Mouse (Mus musculus) mouse embryonic stem cell (cell line): ENCODE results near the gene Fhad1.
"Not testable (repeated sequence)": the region's sequence is repeated elsewhere in the genome, so short reads cannot be mapped to it uniquely, and the experiment has no call there.

Experiments used
- in situ Hi-C, 2 experiments: fragments of 300-500 bp; cut with MboI; formaldehyde crosslinking; loops; 1 replicate in 1 of 2; 3 replicates in 1 of 2; pipeline ENCODE4 v1.14.3; 2019 to 2020; ENCODE audit warnings: low sequenced_read_pairs in 2 of 2, low pct_unique_long_range_greater_than_20kb in 1 of 2, mixed read lengths in 1 of 2; ENCODE audit not compliant: unreplicated experiment in 1 of 2

Fhad1 gene

DNA sequence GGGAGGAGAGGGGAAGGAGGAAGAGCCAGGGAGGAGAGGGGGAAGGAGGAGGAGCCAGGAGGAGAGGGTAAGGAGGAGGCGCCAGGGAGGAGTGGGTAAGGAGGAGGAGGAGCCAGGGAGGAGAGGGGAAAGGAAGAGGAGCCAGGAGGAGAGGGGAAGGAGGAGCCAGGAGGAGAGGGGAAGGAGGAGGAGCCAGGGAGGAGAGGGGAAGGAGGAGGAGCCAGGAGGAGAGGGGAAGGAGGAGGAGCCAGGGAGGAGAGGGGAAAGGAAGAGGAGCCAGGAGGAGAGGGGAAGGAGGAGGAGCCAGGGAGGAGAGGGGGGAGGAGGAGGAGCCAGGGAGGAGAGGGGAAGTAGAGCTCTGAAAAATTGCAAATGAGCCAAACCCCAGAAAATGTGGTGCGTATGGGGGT lies 20.8 kb downstream of the Fhad1 start:
- in situ Hi-C loops: not testable (repeated sequence)

DNA sequence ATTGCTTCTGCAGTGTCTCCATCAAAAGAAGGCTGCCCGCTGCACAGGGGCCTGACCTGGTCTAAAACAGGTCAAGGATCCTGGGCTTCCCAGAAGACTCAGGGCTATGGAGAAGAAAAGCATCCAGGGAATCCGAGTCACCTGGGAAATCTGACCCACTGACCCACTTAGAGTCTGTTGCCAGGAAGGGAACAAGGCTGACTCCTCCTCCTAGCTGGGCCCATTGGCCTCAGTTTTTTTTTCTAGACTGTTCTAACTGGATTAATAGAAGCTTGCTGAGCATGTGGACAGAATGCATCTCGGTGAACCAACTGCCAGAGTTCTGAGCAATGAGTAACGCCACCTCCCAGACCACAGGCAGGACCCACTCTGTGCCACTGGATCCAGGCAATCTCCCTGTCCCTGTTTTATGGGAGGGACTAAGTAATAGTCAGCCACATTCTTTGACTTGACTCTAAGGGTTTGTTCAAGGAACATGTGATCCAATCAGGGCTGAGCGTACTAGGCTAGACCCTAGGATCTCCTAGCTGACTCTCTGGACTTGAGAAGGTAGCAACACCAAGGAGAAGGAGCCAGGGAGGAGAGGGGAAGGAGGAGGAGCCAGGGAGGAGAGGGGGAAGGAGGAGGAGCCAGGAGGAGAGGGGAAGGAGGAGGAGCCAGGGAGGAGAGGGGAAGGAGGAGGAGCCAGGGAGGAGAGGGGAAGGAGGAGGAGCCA lies 21.4 kb downstream of the Fhad1 start:
- in situ Hi-C loops: no loop called here

DNA sequence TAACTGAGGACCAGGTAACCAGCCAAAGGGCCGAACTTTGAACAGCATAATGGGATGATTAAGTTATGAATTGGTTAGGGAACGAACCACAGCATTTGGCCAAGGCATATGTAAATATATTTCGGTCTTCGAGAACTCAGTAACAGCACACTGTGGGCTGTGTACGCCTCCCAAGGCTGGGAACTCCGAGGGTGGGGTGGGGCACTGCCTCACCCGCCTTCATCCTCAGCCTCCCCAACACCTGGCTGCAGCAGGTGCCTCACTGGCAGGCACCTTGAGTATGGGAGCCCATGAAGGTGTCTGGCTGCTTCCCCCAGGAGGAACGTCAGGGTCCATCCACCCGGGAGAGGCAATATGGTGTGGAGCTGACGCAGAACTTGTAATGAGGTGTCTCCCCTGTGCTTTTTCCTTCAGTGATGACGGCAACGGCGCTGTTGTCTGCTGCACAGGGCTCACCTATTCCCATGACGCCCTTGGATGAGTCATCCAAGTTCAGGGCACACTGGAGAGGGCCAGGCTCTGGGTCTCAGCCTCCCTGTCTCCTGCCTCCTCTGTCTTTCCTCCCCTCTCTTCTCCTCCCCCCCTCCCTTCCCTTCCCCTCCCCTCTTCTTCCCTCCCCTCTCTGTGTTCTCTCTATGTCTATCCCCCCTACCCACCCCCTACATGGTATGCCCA lies 22.2 kb downstream of the Fhad1 start:
- in situ Hi-C loops: no loop called here

DNA sequence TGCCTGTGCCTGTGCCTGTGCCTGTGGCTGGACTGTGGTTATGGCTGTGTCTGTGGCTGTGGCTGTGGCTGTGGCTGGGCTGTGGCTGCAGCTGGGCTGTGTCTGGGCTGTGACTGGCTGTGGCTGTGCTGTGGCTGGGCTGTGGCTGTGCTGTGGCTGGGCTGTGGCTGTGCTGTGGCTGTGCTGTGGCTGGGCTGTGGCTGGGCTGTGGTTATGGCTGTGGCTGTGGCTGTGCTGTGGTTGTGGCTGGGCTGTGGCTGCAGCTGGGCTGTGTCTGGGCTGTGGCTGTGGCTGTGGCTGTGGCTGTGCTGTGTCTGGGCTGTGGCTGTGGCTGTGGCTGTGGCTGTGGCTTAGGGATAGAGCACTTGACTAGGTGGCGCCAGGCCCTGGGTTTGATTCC lies 26.7 kb downstream of the Fhad1 start:
- in situ Hi-C loops: no loop called here

DNA sequence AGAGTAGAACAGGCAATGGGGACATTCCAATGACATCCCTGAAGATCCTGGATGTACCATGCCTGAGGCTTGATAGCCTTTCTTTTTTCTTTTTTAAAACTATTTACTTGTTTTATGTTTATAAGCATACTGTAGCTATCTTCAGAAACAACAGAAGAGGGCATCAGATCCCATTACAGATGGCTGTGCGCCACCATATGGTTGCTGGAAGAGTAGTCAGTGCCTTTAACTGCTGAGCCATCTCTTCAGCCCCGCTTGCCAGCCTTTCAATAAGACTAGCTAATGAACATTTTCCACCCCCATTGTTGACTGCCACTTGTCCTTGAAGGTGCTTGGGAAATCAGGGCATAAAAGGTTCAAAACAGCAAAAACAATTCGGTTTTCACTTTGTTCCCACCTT lies 31.2 kb downstream of the Fhad1 start:
- in situ Hi-C loops: no loop called here

DNA sequence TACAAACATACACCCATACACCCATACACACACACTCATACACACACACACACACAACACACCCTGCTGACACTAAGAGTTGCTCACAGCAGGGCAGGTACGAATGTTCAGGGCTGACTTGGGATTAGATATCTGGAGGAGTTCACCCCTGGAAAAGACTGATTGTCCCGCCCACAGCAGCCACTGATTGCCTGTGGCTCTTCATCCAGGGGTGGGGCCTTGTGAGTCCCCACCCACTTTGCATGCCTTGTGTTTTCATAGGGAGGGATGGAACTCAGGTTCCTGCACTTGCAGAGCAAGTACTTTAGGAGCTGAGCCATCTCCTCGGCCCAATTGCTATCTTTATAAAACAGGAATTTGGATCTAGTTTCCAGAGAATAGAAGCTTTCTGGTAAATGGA lies 33.4 kb downstream of the Fhad1 start:
- in situ Hi-C loops: no loop called here

DNA sequence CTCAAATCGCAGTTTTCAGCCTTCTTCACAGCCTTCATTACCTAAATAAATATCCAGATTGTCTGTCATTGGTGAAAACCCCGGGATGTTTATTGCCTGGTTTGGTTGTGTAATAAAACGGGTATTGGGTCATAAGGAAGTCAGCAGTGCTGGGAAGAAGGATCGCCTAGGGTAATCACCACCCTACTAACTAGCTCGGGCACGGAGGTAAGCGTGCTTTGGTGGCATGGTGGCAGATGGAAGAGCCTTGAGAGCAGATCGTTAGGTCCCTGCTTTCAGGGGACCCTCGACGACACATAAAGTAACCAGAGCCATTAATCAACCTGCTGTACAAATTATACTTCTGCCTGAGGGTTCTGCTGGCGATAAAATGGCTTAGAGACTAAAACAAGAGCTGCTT lies 36.3 kb downstream of the Fhad1 start:
- in situ Hi-C loops: no loop called here

DNA sequence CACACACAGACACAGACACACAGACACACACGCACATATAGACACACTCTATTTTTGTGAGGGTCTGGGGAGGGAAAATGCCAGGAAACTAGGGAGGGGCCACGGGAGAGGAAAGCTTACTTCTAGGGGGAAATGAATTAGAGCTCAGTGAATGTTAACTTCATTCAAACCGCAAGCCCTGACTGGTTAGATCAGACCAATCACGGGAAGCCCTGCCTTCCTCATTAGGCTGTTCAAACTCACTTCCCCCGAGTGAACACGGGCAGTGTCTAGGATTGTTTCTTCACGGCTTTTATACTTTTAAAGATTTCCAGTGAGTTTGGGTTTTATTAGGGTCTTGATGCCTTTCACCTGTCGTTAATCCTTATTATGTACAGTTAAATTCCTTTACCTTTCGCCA lies 37.5 kb downstream of the Fhad1 start:
- in situ Hi-C loops: no loop called here

DNA sequence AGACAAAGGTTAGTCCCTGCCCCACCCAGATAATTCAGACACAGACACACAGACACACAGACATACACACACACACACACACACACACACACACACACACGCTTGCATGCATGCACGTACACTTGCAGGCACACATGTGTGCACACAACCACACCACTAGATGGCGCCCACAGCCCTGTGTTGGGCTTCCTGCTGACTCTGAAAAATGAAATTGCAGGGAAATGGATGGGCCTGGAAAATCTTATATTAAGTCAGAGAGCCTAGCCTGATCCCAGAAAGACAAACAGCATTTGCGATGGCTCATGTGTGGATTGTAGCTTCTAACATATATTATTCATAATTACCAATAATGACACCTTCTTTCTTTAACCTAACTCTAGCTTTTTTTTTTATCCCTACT lies 38.7 kb downstream of the Fhad1 start:
- in situ Hi-C loops: no loop called here

DNA sequence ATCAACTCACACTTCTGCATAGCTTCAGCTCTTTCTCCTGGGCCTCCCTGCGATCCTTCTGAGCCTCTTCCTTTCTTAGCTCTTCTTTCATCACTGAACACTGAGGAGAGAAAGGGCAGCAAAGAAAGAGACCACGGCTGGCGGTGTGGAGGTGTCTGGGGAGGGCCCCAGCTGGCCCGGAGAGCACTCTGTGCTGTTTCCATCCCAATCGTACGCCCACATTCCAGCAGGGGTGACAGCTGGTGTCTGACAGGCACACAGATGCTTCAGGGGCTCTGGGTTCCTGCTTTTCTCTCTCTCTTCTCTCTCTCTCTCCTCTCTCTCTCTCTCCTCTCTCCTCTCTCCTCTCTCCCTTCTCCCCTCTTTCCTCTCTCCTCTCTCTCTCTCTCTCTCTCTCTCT lies 50.3 kb downstream of the Fhad1 start:
- in situ Hi-C loops: no loop called here

DNA sequence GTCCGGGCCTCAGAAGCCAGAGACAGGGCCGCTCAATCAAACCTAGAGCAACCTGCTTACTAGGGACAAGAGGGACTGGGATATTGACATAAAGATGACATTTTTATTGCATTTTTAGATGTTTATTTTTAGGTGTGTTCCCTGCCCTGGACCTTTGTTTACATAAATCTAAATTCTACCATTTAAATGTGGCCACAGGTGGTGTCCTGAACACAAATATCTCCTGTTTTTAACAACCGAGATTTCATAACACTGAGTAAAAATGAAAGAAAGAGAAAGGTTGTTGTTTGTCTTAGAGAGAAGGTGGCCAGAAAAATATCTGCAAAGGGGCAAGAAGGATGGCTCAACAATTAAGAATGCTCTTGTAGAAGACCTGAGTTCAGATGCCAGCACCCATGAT lies 51.0 kb downstream of the Fhad1 start:
- in situ Hi-C loops: no loop called here

DNA sequence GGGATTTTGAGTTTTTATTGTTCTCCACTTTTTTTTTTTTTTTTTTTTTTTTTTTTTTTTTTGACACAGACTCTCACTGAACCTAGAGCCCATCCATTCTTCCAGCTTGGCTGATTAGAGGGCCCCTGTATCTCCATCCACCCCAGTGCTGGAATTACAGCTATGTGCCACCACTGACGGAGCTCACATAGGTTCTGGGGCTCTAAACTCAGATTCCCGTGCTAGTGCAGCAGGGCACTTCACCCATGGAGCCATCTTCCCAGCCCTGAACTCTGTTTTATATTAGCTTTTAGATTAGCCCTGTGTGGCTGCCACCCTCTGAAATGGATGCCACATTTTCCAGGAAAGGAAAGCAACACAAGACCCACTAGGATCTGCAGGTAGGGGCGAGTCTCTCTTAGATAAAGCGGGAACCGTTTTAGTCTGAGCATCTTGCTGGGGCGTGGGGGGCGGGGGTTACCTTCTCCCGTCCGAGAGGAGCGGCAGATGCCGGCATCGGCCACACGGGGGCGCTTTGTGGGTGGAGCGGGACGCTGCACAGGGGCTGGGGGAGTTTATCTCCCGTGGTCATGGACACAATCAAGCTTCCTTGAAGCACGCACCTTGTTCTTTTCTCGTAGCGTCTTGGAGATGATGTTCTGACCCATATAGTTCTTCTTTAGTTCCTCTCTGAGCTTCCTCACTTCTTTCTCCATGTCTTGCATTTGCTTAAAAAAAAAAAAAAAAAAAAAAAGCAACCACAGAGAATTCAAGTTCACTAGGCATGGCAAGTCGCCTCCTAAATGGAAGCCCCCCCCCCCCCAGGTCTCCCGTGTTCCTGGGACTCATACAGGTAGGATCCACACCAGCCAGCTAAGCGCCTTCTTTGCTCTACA lies 51.8 kb downstream of the Fhad1 start:
- in situ Hi-C loops: no loop called here

DNA sequence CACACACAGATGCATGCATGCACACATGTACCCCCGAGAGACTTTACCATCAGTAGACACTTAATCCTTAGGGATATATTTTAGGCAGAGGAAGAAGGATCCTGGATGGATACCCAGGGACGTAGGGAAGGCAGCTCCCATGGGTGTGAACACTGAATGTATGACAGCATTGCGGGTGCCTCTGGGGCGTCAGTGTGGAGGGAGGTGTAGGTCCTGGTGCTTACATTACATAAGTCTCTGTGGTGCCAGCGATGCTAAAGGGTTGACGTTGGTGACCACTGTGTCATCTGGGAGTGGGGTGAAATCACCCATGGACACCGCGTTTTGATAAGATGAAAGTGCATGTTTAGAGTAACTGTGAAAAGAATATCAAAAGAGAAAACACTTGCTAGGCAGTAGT lies 54.8 kb downstream of the Fhad1 start:
- in situ Hi-C loops: no loop called here

DNA sequence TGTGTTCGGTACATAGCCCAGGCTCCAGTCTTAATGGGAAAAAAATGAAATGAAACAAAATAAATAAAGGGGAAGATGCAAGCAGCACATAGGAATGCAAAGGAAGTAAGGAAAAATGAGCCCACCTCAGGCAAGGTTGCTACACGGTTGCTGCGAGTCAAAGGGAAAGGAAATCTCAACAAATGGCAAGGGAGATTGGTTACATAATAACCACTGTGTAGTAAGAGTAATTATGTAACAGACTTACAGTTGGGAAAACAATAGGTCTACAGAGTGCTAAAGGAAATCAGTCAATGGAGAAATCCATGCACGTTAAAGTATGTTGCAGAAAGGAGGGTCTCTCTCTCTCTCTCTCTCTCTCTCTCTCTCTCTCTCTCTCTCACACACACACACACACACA lies 55.3 kb downstream of the Fhad1 start:
- in situ Hi-C loops: loop anchor here in 1 of 2 experiments (5.0 kb wide), 1 partner anchor 97 kb away; no protein-coding TSS in a partner anchor

DNA sequence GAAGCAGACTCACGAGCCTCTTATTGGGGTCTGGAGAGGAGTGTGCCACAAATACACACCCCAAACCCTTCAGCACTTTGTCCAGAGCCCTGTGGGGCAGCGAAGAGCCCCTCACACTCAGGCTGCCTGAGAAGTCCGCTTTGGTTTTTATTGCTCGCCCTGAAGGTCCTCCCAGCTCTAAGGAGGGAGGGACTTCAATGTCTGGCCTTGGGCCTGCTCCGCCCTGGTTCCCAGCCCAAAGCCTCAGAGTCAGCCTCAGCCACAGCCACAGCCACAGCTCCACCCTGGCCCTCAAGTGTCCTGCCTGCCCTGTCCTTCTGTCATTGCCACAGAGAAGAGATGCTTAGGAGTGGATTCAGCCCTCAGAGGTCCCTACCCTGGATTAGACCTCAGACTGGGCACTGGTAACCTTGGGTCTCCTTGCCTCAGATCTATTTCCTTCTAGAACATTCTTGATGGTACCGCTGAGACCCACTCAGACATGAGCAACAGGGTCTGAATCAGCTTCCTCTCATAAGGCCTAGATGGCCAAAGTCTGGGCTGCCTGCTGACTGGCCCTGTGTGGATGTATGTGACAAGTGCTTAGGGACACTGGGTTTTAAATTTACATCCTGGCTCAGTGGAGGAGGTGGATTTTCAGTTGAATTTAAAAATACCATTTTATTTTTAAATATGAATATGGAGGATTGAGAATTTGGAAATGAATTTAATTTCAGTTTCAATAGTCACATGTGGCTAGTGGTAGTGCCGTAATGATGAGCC lies 56.1 kb downstream of the Fhad1 start:
- in situ Hi-C loops: loop anchor here in 1 of 2 experiments (5.0 kb wide), 1 partner anchor 96 kb away; no protein-coding TSS in a partner anchor

DNA sequence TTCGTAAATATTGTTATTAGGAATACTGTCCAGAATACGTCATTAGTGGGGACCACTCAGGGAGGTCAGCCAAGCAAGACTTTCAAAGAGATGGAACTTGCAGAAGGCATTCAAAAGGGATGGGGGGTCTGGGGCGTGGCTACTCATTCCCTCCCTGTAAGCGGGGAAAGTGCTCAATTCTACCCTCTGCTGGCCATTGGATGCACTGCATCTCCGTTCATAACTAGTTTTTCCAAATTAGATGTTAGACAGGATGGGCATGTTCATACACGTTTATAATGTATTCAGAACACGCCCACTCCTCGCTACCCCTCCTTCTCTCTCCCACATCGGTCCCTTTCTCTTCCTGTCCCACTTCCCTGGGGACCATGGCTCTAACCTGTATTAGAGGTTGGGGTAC lies 56.7 kb downstream of the Fhad1 start:
- in situ Hi-C loops: loop anchor here in 1 of 2 experiments (5.0 kb wide), 1 partner anchor 96 kb away; no protein-coding TSS in a partner anchor

DNA sequence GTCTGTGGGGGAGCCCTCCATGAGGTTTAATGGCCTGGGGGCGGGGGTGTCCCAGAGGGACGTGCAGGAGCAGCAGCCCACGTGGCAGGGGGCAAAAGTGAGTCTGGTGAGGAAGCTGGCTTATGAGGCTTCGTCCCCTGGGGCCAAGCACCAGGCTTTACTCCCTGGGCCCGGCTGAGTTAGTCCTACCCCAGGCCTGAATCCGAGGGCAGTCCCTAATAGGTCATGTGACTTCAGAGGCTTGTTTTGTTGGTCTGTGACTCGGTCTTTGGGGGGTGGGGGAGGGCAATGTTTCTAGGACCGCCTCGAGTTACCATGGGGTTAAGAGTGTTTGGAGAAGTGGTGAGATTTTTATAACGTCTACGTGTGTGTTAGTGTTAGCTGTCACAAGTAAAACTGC lies 57.1 kb downstream of the Fhad1 start:
- in situ Hi-C loops: loop anchor here in 1 of 2 experiments (5.0 kb wide), 1 partner anchor 95 kb away; no protein-coding TSS in a partner anchor

DNA sequence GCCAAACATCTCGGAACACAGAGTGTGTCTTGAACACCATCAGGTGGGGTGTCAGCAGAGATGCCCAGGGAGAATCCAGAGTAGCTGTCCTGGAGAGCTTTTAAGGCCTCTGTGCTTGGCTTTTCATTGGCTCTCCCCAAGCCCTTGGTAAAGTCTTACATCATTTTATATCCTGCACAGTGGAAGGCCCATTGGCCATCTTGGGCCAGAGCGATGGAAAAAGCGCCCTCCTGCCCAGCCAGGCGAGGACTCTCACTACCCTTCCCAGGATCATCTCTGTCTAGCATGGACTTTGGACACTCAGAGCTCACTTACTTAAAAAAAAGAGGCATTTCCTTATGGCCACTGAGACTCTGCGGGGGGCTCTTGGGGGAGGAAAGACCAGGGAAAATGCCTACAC lies 58.0 kb downstream of the Fhad1 start:
- in situ Hi-C loops: loop anchor here in 1 of 2 experiments (5.0 kb wide), 1 partner anchor 95 kb away; no protein-coding TSS in a partner anchor
